Mouse (Mus musculus): ENCODE results near the gene Slain1. TPM values are rescaled to one million over a fixed set of nuclear protein-coding genes. Genes with fewer than 3 reads are reported as not detected.
A peak's percentile ranks its signal among the peaks of the same experiment; 100 is the strongest.

Slain1 gene
- polyA plus RNA-seq, 1 experiment: 5.0 TPM

DNA sequence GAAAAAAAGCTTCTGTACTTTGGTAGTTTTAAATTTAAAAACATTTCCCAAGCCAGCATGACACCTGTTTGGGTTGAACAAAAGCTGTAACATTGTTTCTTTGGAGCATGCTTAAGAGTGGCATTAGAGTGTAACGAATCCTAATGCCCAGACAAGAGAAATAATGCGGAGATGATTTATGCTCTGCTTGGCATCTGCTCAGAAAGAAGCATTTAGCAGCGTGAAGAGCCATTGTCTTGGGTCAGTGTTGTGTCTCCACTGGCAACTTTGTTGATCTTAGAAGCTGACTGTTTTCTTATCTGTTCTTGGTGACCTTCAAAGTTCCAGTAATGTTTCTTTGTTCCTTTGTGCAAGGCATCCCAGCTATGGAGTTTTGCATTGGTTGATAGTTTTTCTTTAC lies 6.1 kb upstream of the Slain1 start:
- no peaks in the 10 kb centered on the region for H3K4me1 ChIP-seq (ENCODE audit: control insufficient read depth, insufficient read depth, low read length)
- TF ChIP-seq POLR2A (IDR thresholded peaks at IDR 0.05; ENCODE audit: borderline replicate concordance, extremely low read depth, low read depth, low read length) (no peak), CTCF (IDR thresholded peaks at IDR 0.05; ENCODE audit: insufficient read depth, low read length) (no peak)
- no peak for DNase-seq
- H3K4me3 ChIP-seq (replicated peaks; ENCODE audit: extremely low read depth, low read depth, low read length): no peak overlapping the region
- 56% methylated on average over 3 of the region's 3 CpGs for WGBS

DNA sequence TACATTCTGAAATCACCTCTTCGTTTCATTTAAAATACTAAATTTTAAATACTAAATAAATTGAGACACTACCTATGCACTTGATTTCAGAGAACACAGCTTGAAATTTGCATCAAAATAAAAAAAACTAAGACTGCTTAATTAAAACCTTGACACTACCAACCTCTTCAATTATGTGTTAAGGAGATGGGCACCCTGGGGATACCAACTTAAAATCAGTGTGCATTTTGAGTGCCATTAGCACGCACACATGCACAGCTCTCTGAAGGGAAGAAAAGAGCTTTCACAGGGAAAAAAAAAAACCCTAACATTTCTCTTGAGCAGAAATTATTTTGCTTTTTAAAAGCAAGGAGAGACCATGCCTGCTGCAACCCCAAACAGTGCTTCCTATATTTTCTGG lies 2.0 kb upstream of the Slain1 start:
- WGBS: 85% methylated on average over 2 of the region's 2 CpGs
- TF ChIP-seq CTCF (IDR thresholded peaks at IDR 0.05; ENCODE audit: insufficient read depth, low read length) (no peak), POLR2A (IDR thresholded peaks at IDR 0.05; ENCODE audit: borderline replicate concordance, extremely low read depth, low read depth, low read length) (no peak)
- no peak overlapping the region for H3K4me3 ChIP-seq (replicated peaks; ENCODE audit: extremely low read depth, low read depth, low read length)
- H3K4me1 ChIP-seq (ENCODE audit: control insufficient read depth, insufficient read depth, low read length): 0 out of 2 replicates have a peak, but pooled peaks cover 2% of the 10 kb centered on the region
- DNase-seq: no peak

DNA sequence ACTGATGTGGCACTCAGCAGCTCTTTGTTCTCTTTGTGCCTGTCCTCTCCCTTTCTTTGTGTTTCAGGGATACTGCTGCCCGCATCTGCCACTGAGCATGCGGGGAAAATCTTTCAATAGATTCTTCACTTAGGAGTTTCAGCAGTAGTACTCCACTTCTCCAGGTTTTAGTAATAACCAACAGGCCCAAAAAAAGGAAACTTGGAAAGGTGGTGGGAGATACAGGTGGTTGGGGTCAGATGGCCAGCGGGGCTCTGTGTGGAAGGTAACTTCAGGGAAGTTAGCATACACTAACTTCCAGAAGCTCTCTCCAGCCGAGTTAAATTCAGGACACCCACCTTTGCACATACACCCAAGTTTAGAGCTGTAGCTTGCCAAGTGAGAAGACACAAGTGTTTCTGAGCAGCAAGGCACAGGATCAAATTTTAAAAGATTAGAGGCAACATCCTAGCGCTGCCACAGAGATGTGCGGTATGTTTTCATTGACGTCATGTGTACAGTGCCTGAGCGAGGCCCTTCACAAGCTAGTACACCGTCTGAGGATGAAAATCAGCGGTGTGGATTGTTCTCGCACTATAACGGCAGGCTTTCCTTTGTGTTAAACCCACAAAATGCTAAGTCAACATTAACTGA lies 1.3 kb upstream of the Slain1 start:
- 39% methylated on average over 12 of the region's 12 CpGs for WGBS

DNA sequence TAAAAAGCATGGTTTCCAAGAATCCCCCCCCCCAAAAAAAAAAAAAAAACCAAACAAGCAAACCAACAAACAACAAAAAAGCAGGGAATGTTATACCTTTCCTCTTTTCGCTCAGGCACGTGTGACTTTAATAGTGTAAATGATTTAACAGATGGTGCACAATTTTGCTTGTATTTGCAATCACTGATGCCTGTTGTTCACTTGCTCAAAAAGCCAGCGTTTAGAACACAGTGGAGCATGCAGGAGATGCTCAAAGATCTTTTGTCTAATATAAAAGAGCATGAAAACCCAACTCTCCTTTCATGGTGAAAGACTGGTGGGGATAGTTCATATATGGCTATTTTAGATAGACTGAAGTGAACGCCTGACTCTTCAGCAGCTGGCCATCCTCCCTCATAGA lies 726 bp upstream of the Slain1 start:
- 0 out of 2 replicates have a peak, but pooled peaks cover 2% of the 10 kb centered on the region for H3K4me1 ChIP-seq (ENCODE audit: control insufficient read depth, insufficient read depth, low read length)
- no peak for DNase-seq
- 52% methylated on average over 4 of the region's 4 CpGs for WGBS
- TF ChIP-seq CTCF (IDR thresholded peaks at IDR 0.05; ENCODE audit: insufficient read depth, low read length) (no peak), POLR2A (IDR thresholded peaks at IDR 0.05; ENCODE audit: borderline replicate concordance, extremely low read depth, low read depth, low read length) (no peak)
- no peak overlapping the region for H3K4me3 ChIP-seq (replicated peaks; ENCODE audit: extremely low read depth, low read depth, low read length)

More for the DNA sequence above, 1.3 kb upstream of the Slain1 start:
- Histone ChIP-seq H3K4me1 (ENCODE audit: control insufficient read depth, insufficient read depth, low read length) (0 out of 2 replicates have a peak, but pooled peaks cover 2% of the 10 kb centered on the region), H3K4me3 (replicated peaks; ENCODE audit: extremely low read depth, low read depth, low read length) (no peak overlapping the region)
- no peak for DNase-seq
- no peak for TF ChIP-seq POLR2A (IDR thresholded peaks at IDR 0.05; ENCODE audit: borderline replicate concordance, extremely low read depth, low read depth, low read length)
- TF ChIP-seq CTCF (IDR thresholded peaks at IDR 0.05; ENCODE audit: insufficient read depth, low read length): no peak

DNA sequence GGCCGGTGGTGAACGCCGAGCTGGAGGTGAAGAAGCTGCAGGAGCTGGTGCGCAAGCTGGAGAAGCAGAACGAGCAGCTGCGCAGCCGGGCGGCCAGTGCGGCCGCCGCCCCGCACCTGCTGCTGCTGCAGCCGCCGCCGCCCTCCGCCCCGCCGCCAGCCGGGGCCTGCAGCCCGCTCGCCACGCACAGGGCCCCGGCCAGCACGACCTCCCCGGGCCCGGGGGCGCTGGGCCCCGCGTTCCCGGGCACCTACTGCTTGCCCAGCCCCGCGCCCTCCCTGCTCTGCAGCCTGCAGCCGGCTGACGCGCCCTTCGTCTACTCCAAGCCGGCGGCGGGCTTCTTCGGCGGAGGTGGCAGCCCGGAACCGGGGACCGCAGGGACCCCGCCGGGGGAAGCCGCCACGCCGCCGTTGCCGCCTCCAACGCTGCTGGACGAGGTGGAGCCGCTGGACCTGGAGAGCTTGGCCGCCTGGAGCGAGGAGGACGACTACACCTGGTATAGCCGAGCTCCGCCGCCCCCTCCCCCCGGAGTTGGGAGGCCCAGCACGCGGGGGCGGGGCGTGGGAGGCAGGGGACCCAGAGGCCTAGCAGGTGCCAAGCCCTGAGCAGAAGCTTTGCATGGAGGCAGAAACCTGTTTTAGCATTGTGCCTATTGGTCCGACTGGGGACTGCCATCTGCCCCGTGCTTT lies 529 bp downstream of the Slain1 start:
- no peak for TF ChIP-seq CTCF (IDR thresholded peaks at IDR 0.05; ENCODE audit: insufficient read depth, low read length)
- 0 out of 2 replicates have a peak, but pooled peaks cover 2% of the 10 kb centered on the region for H3K4me1 ChIP-seq (ENCODE audit: control insufficient read depth, insufficient read depth, low read length)
- peak; percentile 58 for DNase-seq
- peak overlapping the region; percentile 29 for H3K4me3 ChIP-seq (replicated peaks; ENCODE audit: extremely low read depth, low read depth, low read length)
- 1% methylated on average over 65 of the region's 67 CpGs for WGBS

DNA sequence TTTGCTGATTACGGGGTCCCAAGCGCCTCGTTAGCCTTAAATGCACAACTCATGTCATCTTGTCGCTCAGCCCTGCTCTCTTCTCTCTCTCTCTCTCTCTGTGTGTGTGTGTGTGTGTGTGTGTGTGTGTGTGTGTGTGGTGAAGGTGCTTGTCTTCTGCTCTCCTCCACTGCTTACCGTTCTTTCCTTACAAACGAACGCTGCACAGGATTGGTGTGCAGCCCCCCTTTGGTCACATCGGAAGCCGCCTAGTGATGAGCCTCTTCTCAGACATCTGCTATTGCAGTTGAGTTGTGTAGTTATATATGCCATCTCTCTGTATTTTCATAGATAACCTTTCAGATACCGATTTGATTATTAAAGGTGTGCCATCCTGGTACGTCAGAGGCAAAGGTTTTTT lies 1.1 kb downstream of the Slain1 start:
- 0 out of 2 replicates have a peak, but pooled peaks cover 2% of the 10 kb centered on the region for H3K4me1 ChIP-seq (ENCODE audit: control insufficient read depth, insufficient read depth, low read length)
- TF ChIP-seq POLR2A (IDR thresholded peaks at IDR 0.05; ENCODE audit: borderline replicate concordance, extremely low read depth, low read depth, low read length): no peak
- no peak for TF ChIP-seq CTCF (IDR thresholded peaks at IDR 0.05; ENCODE audit: insufficient read depth, low read length)
- peak overlapping the region; percentile 29 for H3K4me3 ChIP-seq (replicated peaks; ENCODE audit: extremely low read depth, low read depth, low read length)
- WGBS: 6% methylated on average over 11 of the region's 11 CpGs
- DNase-seq: no peak

DNA sequence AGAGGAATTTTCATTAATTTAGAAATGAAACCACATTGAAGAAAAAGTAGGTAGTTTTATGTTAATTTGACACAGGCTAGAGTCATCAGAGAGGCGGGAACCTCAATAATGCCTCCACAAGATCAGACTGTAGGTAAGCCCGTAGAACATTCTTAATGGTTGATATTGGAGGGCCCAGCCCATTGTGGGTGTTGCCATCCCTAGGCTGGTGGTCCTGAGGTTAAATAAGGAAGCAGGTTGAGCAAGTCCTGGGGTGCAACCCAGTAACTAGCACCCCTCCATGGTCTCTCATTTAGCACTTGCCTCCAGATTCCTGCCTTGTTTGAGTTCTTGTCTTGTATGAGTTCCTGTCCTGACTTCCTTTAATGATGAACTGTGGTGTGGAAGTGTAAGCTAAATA lies 1.5 kb downstream of the Slain1 start:
- H3K4me1 ChIP-seq (ENCODE audit: control insufficient read depth, insufficient read depth, low read length): 0 out of 2 replicates have a peak, but pooled peaks cover 2% of the 10 kb centered on the region
- WGBS: 46% methylated on average over 2 of the region's 2 CpGs
- DNase-seq: no peak
- no peak for TF ChIP-seq POLR2A (IDR thresholded peaks at IDR 0.05; ENCODE audit: borderline replicate concordance, extremely low read depth, low read depth, low read length)
- TF ChIP-seq CTCF (IDR thresholded peaks at IDR 0.05; ENCODE audit: insufficient read depth, low read length): no peak
- H3K4me3 ChIP-seq (replicated peaks; ENCODE audit: extremely low read depth, low read depth, low read length): no peak overlapping the region

DNA sequence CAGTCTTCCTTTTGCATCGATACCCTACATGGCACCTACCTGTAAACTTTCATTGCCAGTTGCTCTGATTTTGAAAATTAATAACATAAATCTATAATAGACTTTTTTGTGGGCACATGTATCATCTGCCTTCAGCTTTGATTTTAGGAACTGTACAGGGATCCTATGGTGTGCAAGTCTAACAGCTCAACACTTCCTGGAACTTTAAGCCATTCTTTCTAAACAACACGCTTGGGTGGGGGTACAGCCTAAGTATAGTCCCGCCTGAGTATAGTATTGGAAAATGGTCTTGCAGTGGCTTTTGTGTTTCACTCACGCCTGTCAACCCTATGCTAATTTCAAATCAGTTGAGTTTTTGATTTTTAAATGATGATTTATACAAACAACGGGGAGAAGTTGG lies 2.5 kb downstream of the Slain1 start:
- Histone ChIP-seq H3K4me1 (ENCODE audit: control insufficient read depth, insufficient read depth, low read length) (0 out of 2 replicates have a peak, but pooled peaks cover 2% of the 10 kb centered on the region), H3K4me3 (replicated peaks; ENCODE audit: extremely low read depth, low read depth, low read length) (no peak overlapping the region)
- no peak for DNase-seq
- WGBS: 78% methylated on average over 5 of the region's 5 CpGs
- no peak for TF ChIP-seq POLR2A (IDR thresholded peaks at IDR 0.05; ENCODE audit: borderline replicate concordance, extremely low read depth, low read depth, low read length)
- no peak for TF ChIP-seq CTCF (IDR thresholded peaks at IDR 0.05; ENCODE audit: insufficient read depth, low read length)

DNA sequence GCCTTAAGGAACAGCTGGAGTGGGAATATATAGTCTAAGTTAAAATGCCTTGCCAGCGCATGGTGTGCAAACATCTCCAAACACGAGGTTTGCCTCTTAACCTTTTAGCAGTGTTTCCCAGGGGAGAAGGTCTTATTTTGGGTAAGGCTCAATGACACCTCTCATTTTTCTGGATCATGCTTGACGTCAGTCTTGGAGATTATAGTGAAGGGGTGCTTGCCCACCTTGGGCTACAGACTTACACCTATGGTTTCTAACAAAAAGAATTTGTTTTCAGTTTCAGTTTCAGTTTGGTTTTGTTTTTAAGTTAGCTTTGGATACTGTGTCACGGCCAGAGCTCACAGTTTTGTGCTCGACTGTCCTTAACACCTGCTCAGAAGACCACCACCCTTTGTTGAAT lies 3.8 kb downstream of the Slain1 start:
- peak overlapping the region; percentile 42 for H3K4me3 ChIP-seq (replicated peaks; ENCODE audit: extremely low read depth, low read depth, low read length)
- 44% methylated on average over 5 of the region's 5 CpGs for WGBS

DNA sequence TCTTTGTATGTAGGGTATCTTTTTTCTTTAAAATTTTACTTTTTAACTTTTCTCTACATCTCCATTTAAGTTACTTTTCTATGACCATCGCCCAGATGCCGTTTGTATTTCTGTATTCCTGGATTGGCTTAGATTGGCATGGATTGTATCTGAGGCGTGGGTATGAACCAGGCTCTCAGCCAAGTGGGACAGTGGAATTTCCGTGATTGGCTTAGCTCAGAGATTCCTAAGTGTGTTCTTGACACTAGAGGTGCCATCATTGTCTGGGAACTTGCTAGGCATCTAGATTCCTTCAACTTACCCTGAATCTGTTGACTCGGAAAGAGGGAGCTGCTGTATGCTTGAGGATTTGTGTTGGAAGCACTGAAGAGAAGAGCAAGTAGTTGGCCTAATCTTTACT lies 5.4 kb downstream of the Slain1 start:
- no peak for DNase-seq
- 60% methylated on average over 5 of the region's 5 CpGs for WGBS
- Histone ChIP-seq H3K4me1 (ENCODE audit: control insufficient read depth, insufficient read depth, low read length) (0 out of 2 replicates have a peak, but pooled peaks cover 2% of the 10 kb centered on the region), H3K4me3 (replicated peaks; ENCODE audit: extremely low read depth, low read depth, low read length) (no peak overlapping the region)
- TF ChIP-seq POLR2A (IDR thresholded peaks at IDR 0.05; ENCODE audit: borderline replicate concordance, extremely low read depth, low read depth, low read length) (no peak), CTCF (IDR thresholded peaks at IDR 0.05; ENCODE audit: insufficient read depth, low read length) (no peak)

More for the DNA sequence above, 3.8 kb downstream of the Slain1 start:
- TF ChIP-seq POLR2A (IDR thresholded peaks at IDR 0.05; ENCODE audit: borderline replicate concordance, extremely low read depth, low read depth, low read length): no peak
- no peak for TF ChIP-seq CTCF (IDR thresholded peaks at IDR 0.05; ENCODE audit: insufficient read depth, low read length)
- 0 out of 2 replicates have a peak, but pooled peaks cover 2% of the 10 kb centered on the region for H3K4me1 ChIP-seq (ENCODE audit: control insufficient read depth, insufficient read depth, low read length)
- no peak for DNase-seq

Data from lung, adult 2 months (tissue).